Mouse (Mus musculus) brain, embryonic 18.5 days (tissue): ENCODE measurements around the gene Trim33.

Source experiments
- DNase-seq: peaks from one replicate; pipeline ENCODE4 v3.0.0-alpha.2; 2012; ENCODE audit warnings: low read depth, low spot score

Trim33 gene

DNA sequence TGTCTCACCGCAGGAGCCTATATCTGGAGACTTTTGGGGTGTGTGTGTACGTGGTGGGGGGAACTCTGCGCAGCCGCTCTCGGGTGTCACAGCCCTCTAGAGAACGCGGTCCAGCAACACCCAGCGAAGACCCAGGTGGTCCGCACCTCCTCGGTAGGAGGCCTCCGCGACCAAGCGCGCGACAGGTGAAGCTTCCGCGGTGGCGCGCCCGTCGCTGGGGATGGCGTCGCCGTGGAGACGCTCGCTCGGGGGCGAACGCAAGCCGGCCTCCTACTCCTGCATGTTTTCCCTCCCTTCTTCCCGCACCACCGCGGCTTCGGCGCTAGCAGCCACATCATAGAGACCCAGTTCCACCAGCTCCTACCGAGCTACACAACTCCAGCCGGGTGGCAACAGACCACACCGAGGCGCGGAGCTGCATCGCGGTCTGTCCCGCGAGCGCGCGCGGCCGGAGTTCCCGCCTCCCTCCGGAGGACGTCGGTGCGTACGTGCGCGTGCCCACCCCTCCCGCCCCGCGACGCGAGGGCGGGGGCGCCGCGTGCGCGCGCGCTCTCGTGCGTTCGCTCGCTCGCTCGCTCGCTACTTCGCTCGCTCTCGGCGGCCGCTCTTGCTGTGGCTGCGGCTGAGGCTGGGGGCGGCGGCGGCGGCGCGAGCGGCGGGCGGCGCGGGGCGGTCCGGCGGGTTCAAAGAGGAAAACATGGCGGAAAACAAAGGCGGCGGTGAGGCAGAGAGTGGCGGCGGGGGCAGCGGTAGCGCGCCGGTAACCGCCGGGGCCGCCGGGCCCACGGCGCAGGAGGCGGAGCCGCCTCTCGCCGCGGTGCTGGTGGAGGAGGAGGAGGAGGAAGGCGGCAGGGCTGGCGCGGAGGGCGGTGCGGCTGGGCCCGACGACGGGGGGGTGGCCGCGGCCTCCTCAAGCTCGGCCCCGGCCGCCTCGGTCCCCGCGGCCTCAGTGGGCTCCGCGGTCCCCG is at the start of gene Trim33:
TSS of gene Trim33 (plus strand) at position 112 of the 968 bp plus-strand sequence.
- DNase-seq: peak; percentile 89

DNA sequence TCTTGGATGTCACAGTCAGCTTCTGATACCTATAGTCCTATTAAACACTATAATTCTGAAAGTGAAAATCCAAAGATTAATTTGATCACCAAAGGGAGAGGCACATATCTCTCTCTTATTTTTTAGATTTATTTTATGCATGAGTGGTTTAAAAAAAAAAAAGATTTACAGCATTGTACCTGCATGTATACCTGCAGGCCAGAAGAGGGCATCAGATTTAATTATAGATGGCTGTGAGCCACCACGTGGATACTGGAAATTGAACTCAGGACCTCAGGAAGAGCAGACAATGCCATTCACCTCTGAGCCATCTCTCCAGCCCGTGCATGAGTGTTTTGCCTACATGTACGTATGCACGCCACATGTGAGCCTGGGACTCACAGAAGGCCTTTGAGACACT is 46.7 kb upstream of the Trim33 start:
- DNase-seq: no peak

DNA sequence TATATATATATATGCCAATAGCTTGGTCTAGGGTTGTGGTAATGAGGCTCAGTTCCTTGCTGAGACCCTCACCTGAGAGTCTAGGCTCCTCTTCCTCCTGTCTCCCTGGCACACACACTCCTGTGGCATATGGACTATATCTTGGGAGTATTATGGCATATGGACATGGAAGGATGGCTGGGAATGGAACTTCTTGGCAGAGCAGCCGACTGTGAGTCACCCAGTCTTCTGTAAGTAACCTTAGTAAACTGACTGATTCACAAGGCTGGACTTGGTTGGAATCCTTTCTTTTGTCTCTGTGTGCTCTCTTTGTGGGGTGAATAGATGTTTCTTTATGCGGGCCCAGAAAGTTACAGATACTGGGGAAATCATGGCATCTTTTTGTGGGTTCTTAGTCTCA is 37.6 kb upstream of the Trim33 start:
- no peak for DNase-seq

- no peak for DNase-seq
Observed at GRCm38 (mm10) chr3:103242156-103242555, 36.9 kb upstream of the Trim33 start.

DNA sequence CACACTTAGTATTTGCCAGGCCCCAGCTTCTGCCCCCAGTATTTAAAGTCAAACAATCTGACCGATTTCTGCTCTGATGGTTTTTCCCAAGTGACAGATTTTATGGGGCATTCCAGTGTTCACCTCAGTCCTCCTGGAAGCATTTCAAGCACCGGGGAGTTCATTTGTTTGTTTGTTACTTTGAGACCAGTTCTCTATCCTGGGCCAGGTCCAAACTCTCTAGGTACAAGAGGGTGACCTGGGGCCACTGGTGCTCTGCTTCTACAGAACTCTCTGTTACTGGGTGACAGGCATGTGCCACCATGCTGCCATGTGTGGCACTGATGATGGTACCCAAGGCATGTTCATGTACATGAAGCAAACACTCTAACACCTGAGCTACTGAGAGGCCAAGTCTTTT is 35.6 kb upstream of the Trim33 start:
- no peak for DNase-seq

GRCm38 (mm10) chr3:103246627-103247260 is 32.3 kb upstream of the Trim33 start:
- peak; percentile 3 for DNase-seq

GRCm38 (mm10) chr3:103256089-103256819 is 22.8 kb upstream of the Trim33 start:
- DNase-seq: no peak

DNA sequence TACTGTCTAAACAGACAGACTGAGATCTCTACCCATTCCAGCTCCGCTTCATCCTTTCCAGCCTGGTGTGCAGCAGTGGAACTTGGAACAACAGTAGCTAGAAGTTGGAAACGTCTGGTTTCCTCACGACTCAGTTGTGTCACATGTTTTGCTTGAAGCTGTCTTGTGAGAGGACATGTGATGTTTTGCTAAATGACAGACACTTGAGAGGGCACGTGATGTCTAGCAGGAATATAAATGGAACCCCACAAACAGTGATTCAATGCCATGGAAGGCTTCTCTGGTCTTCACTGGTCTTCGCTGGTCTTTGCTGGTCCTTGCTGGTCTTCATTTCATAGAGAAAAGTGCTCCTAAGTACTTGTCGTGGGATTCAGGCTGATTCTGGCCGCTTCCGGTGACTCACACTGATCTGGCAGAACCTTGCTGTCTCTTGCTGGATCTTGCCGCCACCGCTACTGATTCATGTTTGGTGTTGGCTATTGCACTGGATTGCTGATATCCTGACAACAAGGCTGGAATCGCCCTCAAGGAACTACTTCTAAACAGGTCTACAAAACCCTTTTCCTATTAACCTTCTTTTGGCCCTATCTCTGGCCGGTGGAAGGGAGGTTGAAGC is 16.2 kb upstream of the Trim33 start:
- no peak for DNase-seq

DNA sequence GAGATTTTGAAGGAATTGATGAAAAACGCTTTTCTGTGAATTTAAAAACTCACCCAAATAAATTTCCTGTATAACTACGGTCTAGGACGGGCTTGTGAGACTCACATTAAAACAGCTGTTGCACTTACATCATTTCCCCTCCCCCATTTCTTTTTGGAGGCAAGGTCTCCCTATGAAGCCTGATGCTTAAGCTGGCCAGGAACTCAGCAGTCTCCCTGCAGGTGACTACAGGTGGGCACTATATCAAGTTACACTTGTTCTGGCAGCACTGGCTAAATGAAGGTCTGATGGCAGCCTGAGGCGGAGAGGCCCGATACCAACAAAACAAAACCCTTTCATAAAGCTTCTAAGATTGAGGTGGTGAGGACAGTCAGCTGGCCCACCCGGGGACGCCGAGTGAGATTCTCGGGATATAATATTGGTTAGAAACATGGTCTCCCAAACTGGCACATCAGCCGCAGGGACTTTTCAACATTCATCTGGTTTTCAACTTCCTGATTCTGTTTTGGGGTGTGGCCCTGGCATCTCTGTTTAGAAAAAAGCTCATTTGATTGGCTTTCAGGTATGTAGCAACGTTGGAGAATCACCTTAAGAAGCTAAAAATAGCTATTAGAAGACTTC is 422 bp upstream of the Trim33 start:
- no peak for DNase-seq

DNA sequence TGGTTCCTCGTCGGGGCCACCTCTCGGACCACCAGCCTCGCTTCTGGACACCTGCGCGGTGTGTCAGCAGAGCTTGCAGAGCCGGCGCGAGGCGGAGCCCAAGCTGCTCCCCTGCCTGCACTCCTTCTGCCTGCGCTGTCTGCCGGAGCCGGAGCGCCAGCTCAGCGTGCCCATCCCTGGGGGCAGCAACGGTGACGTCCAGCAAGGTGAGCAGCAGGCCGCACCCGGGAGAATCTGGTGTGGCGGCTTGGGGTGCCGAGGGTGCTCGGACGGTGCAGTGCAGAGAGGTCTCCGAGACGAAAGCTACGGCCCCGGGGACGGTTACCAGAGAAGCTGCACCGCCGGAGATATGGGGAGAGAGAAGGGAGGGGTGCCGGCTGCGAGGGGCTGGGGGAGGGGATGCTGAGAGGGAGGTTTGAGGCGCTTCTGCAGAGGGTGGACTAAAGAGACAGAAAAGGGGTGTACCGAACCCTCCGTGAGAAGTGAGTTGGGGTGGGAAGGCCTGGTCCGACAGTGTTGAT is 1.2 kb downstream of the Trim33 start:
- no peak for DNase-seq

DNA sequence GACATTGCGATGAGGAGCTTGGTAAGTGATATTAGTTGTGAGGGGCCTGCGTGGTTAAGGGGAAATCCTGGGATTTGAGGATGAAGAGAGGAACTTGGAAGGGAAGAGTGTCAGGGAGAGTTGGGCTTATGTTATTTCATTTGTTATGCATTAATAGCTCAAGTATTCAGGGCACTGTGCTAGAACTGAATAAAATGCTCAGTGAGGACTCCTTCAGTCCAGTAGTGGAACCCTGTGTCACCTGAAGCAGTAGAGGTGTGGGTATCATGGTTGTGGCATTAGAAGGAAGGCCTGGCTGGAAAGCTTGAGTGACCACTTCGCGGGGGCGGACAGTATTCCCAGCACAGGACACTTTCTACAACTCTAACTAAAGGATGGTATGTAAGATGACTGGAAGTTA is 1.8 kb downstream of the Trim33 start:
- DNase-seq: no peak

DNA sequence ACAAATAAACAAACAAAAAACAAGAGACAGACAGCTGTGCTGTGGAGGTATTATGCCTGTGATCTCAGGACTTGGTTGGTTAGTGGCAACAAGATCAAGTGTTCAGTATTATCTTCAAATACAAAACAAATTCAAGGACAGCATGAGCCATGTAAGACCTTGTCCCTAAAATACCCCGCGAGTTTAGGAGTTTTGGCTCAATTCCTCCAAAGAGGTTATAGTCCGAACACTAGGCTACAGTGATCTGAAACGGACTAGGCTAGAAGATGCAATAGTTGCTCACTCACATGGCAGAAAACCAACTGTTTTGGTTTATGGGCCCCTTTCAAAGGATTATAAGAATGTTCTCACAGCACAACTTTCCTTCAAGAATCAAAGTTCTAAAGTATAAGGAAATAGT is 9.7 kb downstream of the Trim33 start:
- no peak for DNase-seq

- no peak for DNase-seq
Observed at GRCm38 (mm10) chr3:103291087-103291486, 12.0 kb downstream of the Trim33 start.

DNA sequence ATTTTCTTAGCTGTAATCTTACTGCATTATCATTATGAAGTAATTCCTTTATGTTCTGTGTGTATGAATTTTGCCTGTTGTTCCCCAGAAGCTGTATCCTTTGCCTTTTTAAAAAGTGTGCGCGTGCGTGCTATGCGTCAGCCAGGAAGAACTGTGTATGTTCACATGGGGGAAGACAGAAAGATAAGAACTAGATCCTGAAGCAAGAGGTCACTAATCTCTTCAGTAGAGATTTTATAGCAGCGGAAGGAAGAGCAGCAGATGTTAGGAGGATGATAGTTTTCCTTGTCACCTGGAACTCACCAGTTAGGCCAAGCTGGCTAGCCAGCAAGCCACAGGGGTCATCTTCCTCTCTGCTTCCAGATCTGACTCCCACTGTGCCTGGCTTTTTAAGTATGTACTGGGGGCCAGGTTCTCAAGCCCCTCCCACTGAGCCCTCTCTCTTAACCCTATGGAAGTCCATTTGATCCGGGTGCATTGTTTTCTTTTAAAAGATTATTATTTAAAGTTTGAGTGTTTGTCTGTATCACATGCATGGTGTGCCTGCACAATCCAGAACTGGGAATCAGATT is 26.4 kb downstream of the Trim33 start:
- DNase-seq: no peak

DNA sequence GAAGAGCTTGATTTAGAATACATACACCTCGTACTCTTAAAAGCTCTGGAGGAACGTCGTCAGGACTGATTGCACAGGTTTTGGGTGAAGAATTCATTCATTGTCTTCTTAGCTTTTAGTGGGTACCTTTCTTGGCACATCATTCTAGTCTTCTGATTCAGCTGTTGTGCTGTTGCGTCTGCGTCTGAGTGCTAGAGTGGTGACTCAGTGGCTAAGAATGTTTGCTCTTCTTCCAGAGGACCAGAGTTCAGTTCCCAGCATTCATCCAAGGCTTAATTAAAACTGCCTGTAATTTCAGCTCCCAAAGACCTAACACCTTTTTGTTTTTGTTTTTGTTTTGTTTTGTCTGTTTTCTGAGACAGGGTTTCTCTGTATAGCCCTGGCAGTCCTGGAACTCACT is 30.2 kb downstream of the Trim33 start:
- no peak for DNase-seq

GRCm38 (mm10) chr3:103309750-103310149 is 30.7 kb downstream of the Trim33 start:
- DNase-seq: no peak

DNA sequence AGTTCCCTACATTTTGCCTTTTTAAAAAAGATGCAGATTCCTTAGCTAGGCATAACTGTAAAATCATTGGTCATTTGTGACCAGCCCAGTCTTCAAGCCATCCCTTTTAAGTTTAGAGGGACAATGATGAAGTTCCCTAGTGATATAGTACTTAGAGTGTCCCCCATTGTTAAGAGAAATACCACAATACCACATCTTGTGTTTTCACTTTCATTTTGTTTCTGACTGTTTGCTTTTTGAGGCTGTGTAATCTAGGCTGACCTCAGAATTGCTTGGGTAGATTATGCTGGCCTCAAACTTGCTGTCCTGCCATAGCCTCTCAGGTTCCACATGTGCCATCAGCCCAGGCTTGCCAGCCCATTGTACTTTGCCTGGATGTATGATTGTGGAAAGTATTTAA is 35.2 kb downstream of the Trim33 start:
- no peak for DNase-seq

DNA sequence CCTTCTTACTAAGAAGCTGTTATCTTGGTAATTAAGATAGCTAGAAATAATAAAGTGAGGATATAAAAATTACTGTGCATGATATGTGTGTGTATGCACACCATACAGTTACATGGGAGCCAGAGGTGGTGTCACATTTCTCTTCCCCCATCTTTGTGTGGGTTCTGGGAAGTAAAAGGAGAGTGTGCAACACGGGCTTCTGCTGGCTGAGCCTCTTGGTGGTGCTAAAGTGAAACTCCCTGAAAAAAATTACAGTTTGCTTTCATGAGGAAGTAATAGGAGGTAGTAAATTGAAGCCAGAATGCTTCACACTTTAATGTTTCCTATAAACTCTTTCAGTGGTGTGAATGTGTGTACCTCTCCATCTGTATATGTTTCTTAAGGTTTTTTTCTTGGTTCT is 56.3 kb downstream of the Trim33 start:
- DNase-seq: no peak

DNA sequence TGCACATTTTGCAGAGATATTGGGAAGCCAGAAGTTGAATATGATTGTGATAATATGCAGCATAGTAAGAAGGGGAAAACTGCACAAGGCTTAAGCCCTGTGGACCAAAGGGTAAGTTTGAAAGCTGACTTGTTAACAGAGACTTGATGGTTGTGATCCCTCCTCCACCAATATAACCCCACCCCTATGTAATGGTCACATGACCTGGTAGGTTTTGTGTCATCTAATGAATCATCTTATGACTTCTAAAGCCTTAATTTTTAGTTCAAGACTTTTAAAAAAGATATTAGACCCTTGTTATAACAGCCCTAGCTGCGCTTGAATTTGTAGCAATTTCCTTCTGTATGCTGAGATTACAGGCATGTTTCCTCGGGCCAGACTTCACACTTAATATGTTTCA is 67.6 kb downstream of the Trim33 start:
- DNase-seq: no peak

- no peak for DNase-seq
Observed at GRCm38 (mm10) chr3:103353518-103353917, 74.4 kb downstream of the Trim33 start.

DNA sequence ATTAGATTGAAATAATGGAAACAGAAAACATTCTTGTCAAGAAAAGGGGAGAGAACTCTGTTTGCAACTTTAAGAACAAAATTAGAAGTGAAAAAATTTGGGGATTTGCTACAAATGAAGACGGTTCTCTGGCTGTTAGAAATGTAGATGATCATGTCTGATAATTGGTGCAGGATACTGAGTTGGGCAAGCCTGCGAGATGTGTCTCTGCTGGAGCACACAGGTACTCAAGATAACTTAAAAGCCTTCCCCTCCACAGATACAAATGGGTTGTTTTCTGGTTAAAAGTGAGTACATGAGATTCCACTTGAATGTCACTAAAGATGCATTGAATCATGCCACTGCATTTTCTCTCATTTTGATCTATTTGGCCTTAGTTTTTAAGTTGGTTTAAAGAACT is 74.9 kb downstream of the Trim33 start:
- DNase-seq: no peak
